Mouse (Mus musculus): ENCODE measurements around the gene Zfp639.

- no peak for TF ChIP-seq EP300 (optimal IDR thresholded peaks at IDR 0.05)
- TF ChIP-seq CTCF (IDR thresholded peaks at IDR 0.05; ENCODE audit: low read depth): no peak
These were observed 19.8 kb upstream of the Zfp639 start for GRCm38 (mm10) chr3:32490076-32490927.

Data from stomach, postnatal 0 days (tissue).